Mouse (Mus musculus) forebrain, embryonic 15.5 days (tissue): ENCODE measurements around the gene Hdc. TPM values are rescaled to one million over a fixed set of nuclear protein-coding genes. Genes with fewer than 3 reads are reported as not detected.
"Not testable (repeated sequence)": the region's sequence is repeated elsewhere in the genome, so short reads cannot be mapped to it uniquely, and the experiment has no call there.

Source experiments
- ATAC-seq: fragments of 200-750 bp; cut with Nextera tagmentation; replicated peaks from 2 replicates; pipeline ENCODE4 v1.8.0; 2017; ENCODE audit warnings: mild to moderate bottlenecking, moderate TSS enrichment, moderate library complexity
- H3K27ac ChIP-seq: fragments of 300-500 bp; sonication (generic); replicated peaks from 2 replicates; pipeline ENCODE4 v1.5.1; 2015; ENCODE audit warnings: mild to moderate bottlenecking, inconsistent platforms
- H3K27me3 ChIP-seq: fragments of 300-500 bp; sonication (generic); 2 replicates; pipeline ENCODE4 v1.6.1; 2015; ENCODE audit warnings: inconsistent platforms
- H3K36me3 ChIP-seq: fragments of 300-500 bp; sonication (generic); 2 replicates; pipeline ENCODE4 v1.6.1; 2015; ENCODE audit warnings: mild to moderate bottlenecking, inconsistent platforms
- H3K4me1 ChIP-seq: fragments of 300-500 bp; sonication (generic); 2 replicates; pipeline ENCODE4 v1.6.1; 2015; ENCODE audit warnings: inconsistent platforms
- H3K4me2 ChIP-seq: fragments of 300-500 bp; sonication (generic); replicated peaks from 2 replicates; pipeline ENCODE4 v1.6.1; 2015; ENCODE audit warnings: mild to moderate bottlenecking, inconsistent platforms
- H3K4me3 ChIP-seq: fragments of 300-500 bp; sonication (generic); 2 replicates; pipeline ENCODE4 v1.5.1; 2015; ENCODE audit warnings: mild to moderate bottlenecking, inconsistent platforms
- H3K9ac ChIP-seq: fragments of 300-500 bp; sonication (generic); replicated peaks from 2 replicates; pipeline ENCODE4 v1.6.1; 2015; ENCODE audit warnings: mild to moderate bottlenecking, inconsistent platforms
- H3K9me3 ChIP-seq: fragments of 300-500 bp; sonication (generic); 2 replicates; pipeline ENCODE4 v1.6.1; 2016; ENCODE audit warnings: inconsistent platforms
- WGBS: fragments of 180-500 bp; shearing (Covaris S2); methylation state at CpG from one replicate; pipeline ENCODE4 v1.1.7; 2015; ENCODE audit warnings: mixed read lengths; 5-methylcytosine and 5-hydroxymethylcytosine counted together
- polyA plus RNA-seq: library from polyadenylated mRNA; unstranded; fragments of >200 nt; fragmentation: Nextera tagmentation; extraction: Ambion mirVana; gene quantifications from 2 replicates; pipeline ENCODE4 v1.2.1, GENCODE M21; 2015

Gene Hdc
- polyA plus RNA-seq, 1 experiment from 2014 or later, result 2.4 TPM

DNA sequence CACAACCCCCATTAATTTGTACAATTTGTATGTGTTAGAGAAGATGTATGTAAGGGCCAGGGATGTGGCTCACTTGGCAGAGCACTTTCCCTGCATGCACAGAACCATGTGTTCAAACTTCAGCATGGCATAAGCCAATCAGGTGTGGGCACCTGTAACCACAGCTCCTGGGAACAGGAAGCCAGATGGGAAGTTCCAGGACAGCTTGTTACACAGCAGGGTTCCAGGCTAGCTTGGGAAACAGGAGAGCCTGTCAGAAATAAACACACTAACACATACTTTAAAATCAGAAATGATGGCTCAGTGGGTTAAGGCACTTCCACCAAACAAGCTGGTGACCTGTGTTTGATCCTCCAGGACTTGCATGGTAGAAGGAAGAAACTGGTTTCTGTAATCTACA is 4.0 kb upstream of the Hdc start:
- ATAC-seq, result no peak
- no peak overlapping the region for H3K4me3 ChIP-seq
- H3K27ac ChIP-seq, result no peak overlapping the region

DNA sequence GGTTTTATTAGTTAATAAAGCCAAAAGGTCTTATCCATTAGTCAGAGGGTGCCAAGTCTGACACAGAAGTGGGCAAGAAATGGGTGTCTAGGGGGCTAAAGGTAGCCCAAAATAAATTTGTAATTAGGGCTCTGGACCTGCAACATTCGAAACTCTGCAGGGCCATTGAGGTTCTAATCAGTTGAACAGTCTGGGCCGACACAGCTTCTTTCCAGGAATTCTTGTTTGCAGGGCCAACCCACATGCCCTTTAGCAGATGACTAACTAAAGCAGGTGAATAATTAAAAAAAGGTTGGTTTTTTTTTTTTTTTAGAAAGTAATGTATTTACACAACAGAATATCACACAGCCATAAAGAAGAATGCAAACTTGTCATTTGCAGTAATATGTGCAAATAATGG is 3.4 kb upstream of the Hdc start:
- WGBS, result 79% methylated on average over 2 of the region's 2 CpGs
- Histone ChIP-seq H3K4me2 (no peak overlapping the region), H3K9ac (no peak overlapping the region), H3K36me3 (no peaks in the 10 kb centered on the region), H3K4me1 (0 out of 2 replicates have a peak, but pooled peaks cover 3% of the 10 kb centered on the region), H3K27me3 (no peaks in the 10 kb centered on the region), H3K27ac (no peak overlapping the region), H3K4me3 (no peak overlapping the region), H3K9me3 (no peaks in the 10 kb centered on the region)
- no peak for ATAC-seq

More for the DNA sequence above, 4.0 kb upstream of the Hdc start:
- Histone ChIP-seq H3K9ac (no peak overlapping the region), H3K4me2 (no peak overlapping the region), H3K27me3 (no peaks in the 10 kb centered on the region), H3K4me1 (0 out of 2 replicates have a peak, but pooled peaks cover 3% of the 10 kb centered on the region), H3K9me3 (no peaks in the 10 kb centered on the region), H3K36me3 (no peaks in the 10 kb centered on the region)

DNA sequence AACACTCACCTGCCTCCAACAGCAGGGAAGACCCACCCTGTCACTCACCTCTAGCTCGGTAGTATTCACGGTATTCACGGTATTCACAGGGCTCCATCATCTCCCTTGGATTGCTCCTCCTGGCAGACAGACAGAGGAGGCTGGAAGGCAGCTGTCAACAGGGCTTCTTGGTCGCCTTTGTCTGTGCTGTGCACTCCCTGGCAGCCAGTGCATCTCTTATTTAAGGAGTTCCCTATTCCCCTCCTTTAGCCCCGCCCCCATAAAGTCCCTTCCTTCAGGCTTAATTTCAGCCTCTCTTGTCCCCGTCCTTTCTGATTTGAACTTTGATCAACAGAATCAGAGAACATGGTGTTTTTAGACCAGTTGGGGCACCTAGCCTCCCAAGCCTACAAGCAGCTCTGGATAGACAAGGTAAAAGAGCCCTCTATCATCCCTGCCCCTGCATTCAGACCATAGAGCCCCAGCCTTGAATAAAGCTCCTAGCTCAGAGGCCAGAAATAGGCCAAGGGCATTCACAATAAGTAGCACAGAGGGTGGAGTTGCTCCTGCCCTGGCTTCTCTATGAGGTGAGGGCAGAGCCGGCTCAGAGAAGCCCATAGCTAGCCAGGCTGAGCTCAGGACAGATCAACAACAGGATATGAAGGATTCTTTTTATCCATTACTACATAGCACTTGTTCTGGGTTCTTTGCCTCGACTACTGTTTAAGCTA is 474 bp downstream of the Hdc start:
- Histone ChIP-seq H3K9ac (no peak overlapping the region), H3K27ac (no peak overlapping the region), H3K4me2 (no peak overlapping the region), H3K9me3 (no peaks in the 10 kb centered on the region), H3K4me1 (0 out of 2 replicates have a peak, but pooled peaks cover 3% of the 10 kb centered on the region), H3K36me3 (no peaks in the 10 kb centered on the region), H3K4me3 (no peak overlapping the region), H3K27me3 (no peaks in the 10 kb centered on the region)
- ATAC-seq, result no peak
- 18% methylated on average over 8 of the region's 8 CpGs for WGBS

DNA sequence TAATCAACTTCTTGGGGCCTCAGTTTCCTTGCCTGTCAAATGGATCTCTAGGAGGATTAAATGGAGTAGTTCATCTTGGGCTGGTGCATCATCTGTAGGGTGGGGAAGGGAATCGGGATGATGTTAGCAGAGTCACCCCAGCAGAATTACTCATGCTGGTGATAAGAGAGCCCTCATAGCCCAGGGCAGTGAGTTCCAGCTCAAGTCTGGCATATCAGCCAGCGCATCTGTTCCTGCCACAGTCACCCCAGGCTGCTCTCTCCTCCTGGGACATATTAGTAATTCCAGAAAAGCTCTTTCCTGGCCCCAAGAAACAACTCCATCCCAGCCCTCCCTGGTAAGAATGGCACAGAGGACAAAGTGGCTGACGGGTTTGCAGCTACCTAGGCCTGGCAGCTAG is 3.7 kb downstream of the Hdc start:
- WGBS, result 91% methylated on average over 3 of the region's 3 CpGs
- H3K4me1 ChIP-seq, result 0 out of 2 replicates have a peak, but pooled peaks cover 3% of the 10 kb centered on the region
- H3K4me2 ChIP-seq, result no peak overlapping the region
- no peaks in the 10 kb centered on the region for H3K27me3 ChIP-seq
- H3K9me3 ChIP-seq, result no peaks in the 10 kb centered on the region
- no peak overlapping the region for H3K4me3 ChIP-seq
- no peak overlapping the region for H3K9ac ChIP-seq
- ATAC-seq, result no peak
- no peak overlapping the region for H3K27ac ChIP-seq
- H3K36me3 ChIP-seq, result no peaks in the 10 kb centered on the region

DNA sequence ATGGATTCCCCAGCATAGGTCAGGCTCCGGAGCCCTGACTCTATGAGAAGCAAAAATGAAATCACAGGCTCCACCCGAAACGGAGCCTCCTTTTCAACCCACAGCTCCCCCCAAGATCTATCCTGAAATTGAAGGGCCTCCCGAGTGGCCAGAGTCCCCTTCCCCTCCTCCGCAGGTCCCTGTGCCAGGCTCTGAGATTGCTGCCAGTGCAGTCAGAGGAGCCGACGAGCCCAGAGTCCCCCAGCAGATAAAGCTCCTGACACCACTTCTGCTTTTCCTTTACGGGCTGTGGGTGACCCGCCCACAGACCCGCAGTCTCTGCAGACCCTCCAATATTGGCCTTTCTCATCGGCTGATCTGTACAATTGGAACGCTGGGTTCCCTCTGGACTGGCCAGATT is 9.5 kb downstream of the Hdc start:
- not testable (repeated sequence) for H3K27ac ChIP-seq, ATAC-seq, H3K36me3 ChIP-seq, H3K4me1 ChIP-seq, H3K4me3 ChIP-seq, H3K4me2 ChIP-seq, H3K9ac ChIP-seq, H3K27me3 ChIP-seq, H3K9me3 ChIP-seq
- WGBS, result 78% methylated on average over 12 of the region's 12 CpGs

DNA sequence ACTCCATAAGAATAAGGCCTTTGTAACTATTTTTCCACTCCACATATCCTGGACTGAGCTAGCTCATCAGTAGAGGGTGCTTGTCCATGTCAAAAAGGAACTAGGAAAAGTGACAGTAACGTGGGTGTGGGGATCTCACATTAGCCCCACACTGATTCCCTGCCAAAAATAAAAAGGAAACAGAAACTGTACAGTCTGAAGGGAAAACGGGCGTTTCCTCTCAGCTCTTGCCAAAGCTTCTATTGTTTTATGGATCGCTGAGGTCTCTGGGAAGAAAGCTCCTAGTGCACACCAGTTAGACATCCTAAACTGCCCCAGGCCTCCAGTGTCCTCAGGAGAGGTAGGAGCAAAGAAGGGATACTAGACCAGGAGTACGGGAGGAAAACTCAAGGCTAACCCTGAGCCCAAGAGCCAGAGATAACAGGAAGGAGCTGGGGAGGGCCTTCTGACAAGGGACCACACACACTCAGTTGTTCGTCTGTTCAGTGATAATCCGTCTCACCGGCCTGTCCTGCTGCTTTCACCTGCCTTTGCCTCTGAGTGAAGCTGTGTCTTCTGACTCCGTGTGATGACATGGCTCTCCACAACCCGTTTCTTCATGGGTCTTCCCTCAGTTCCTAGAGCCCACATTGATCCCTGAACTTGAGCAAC is 11.4 kb downstream of the Hdc start:
- Histone ChIP-seq H3K9me3 (no peaks in the 10 kb centered on the region), H3K4me3 (no peak overlapping the region), H3K4me1 (no peaks in the 10 kb centered on the region), H3K27ac (no peak overlapping the region), H3K27me3 (no peaks in the 10 kb centered on the region), H3K4me2 (no peak overlapping the region), H3K36me3 (no peaks in the 10 kb centered on the region), H3K9ac (no peak overlapping the region)
- WGBS, result 66% methylated on average over 10 of the region's 10 CpGs
- no peak for ATAC-seq

DNA sequence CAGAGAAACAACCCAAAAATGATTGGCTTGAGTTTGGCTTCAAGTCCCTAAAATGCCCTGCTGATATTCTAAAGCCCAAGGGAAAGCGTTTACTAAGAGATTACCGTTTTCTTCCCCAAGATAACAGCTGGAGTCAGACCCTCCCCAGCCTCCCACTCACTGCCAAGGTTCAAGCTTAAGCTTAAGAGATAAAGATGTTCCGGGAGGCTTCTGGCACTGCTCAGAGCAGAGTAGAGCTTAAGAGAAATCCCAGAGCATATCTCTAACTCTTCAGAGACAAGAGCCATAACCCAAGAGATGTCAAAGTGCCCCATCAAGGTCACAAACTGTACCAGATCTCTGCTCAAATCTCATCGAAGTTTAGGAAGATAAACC is 12.4 kb downstream of the Hdc start:
- Histone ChIP-seq H3K27ac (no peak overlapping the region), H3K36me3 (no peaks in the 10 kb centered on the region), H3K27me3 (no peaks in the 10 kb centered on the region), H3K4me2 (no peak overlapping the region), H3K9ac (no peak overlapping the region), H3K4me1 (no peaks in the 10 kb centered on the region), H3K4me3 (no peak overlapping the region), H3K9me3 (no peaks in the 10 kb centered on the region)
- 76% methylated on average over 4 of the region's 4 CpGs for WGBS
- ATAC-seq, result no peak

DNA sequence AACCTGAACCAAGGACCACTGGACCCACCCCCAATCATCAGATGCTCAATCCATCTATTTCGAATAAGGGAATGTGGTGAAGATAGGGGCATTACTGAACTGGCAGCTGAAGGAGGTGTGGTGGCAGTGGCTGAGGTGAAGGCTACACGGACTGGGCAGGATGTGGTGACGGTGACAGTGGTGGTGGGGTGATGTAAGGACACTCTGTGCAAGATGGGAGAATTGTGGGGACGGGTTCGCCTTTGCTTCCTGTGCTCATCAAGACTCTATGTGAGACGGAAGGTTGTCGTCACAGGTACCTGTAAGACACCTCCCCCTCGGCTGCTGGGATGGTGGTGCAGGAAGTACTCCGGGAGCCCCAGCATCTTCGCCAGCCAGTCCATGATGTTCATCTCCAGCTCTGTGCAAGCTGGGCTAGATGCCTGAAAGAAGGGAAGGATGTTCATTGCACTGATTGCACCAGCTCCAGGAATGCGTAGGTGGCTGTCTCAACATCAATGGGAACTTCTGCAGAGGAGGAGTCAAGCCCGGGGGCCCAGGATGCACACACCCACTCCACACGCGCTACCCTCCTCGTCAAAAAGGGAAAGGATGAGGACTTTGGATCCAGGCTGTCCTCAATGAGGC is 12.9 kb downstream of the Hdc start:
- Histone ChIP-seq H3K36me3 (no peaks in the 10 kb centered on the region), H3K27me3 (no peaks in the 10 kb centered on the region), H3K4me3 (no peak overlapping the region), H3K9ac (no peak overlapping the region), H3K4me2 (no peak overlapping the region), H3K27ac (no peak overlapping the region), H3K4me1 (no peaks in the 10 kb centered on the region), H3K9me3 (no peaks in the 10 kb centered on the region)
- ATAC-seq, result no peak
- WGBS, result 89% methylated on average over 15 of the region's 15 CpGs

DNA sequence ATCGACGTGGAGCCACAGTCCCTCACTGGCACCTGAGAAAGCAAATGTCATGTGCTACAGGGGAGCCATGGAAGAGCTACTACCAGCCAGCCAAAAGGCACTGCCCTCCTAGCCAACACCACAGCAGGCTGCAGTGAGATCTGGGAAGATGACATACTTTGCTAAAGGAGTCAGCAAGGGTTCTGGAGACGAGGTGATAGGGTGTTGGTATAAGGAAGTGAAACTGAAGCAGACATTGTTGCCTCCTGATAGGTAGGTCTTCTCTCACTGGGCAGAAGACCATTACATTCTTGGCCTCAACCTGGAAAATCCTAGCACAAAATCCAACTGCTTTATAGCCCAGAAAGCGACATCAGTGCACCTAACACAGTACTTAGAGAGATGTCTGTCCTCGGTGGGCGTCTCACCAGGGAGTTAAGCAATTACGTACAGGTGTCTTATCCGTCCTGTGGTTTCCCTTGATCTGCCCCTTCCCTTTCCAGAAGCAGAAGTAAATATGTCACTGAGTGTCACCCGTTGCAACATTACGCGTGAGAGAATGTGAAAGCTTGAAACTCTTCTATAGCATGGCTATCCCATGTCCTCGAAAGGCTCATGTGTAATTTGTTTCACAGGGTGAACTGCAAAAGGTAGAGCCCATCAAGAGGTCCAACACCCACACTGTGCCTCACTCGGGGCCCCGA is 17.0 kb downstream of the Hdc start:
- Histone ChIP-seq H3K4me1 (no peaks in the 10 kb centered on the region), H3K9me3 (no peaks in the 10 kb centered on the region), H3K36me3 (no peaks in the 10 kb centered on the region), H3K4me3 (no peak overlapping the region), H3K9ac (no peak overlapping the region), H3K27ac (no peak overlapping the region), H3K27me3 (no peaks in the 10 kb centered on the region), H3K4me2 (no peak overlapping the region)
- no peak for ATAC-seq
- WGBS, result 92% methylated on average over 14 of the region's 14 CpGs

DNA sequence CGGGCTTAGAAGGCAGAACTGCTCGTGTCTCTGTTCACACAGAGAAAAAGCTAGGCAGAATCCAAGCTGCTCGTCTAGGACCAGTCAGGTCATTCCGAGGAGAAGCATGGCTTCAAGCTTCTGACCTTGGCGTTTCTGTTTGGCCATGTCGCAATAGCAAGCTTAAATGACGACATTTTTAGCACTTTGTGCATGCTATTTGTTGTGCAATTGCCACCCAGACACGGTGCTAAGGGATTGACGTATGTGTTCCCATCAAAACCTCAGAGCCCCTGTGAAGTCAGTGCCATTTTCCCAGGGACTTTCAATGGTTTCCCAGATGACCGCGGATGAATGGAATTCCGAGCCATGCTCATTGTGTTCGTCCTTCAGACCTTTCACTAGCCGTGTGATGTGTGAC is 18.6 kb downstream of the Hdc start:
- Histone ChIP-seq H3K4me2 (no peak overlapping the region), H3K27ac (no peak overlapping the region), H3K36me3 (no peaks in the 10 kb centered on the region), H3K9me3 (no peaks in the 10 kb centered on the region), H3K4me1 (no peaks in the 10 kb centered on the region), H3K9ac (no peak overlapping the region), H3K4me3 (no peak overlapping the region), H3K27me3 (no peaks in the 10 kb centered on the region)
- no peak for ATAC-seq
- 82% methylated on average over 14 of the region's 14 CpGs for WGBS

DNA sequence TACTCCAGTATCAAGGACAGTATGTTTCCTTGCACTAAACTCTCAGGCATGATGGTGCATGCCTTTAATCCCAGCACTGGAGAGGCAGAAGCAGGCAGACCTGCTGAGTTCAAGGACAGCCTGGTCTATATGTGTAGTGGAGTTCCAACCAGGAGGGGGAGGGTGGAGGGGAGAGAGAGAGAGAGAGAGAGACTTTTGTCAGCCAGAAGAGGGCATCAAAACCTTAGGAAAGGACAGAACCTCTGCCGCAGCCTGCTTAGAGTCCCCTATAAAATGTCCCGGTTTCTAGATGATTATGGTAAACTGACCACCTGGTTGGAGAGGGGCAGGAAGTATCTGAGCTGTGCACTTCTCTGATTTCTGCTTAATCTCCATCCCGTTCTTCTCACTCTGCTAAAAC is 20.1 kb downstream of the Hdc start:
- Histone ChIP-seq H3K4me2 (no peak overlapping the region), H3K4me3 (no peak overlapping the region), H3K9ac (no peak overlapping the region), H3K4me1 (peaks cover 3% of the 10 kb centered on the region; the same call in 1 of the 2 replicates), H3K9me3 (no peaks in the 10 kb centered on the region), H3K27me3 (no peaks in the 10 kb centered on the region), H3K27ac (no peak overlapping the region), H3K36me3 (no peaks in the 10 kb centered on the region)
- 0 out of 2 replicates have a peak, but pooled peaks have one; percentile 43 for ATAC-seq
- 26% methylated on average over 3 of the region's 3 CpGs for WGBS

DNA sequence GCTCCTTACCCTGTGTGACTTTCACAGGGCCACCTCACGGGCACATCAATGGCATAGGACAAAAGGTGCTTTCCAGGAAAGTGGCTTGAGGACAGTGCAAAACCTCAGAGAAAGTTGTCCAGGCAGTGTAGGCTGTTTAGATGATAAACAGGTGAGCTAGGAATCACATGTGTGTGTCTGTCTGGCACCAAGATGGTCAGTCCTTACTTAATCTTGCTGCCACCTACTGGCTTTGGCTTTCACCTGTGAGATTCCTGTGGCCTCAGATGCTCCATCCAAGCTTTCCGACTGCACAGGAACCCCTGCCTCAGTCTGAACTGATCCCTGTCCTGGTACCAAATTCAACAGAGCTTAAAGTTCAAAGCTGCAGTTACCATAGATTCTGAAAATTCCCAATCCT is 20.7 kb downstream of the Hdc start:
- peaks cover 5% of the 10 kb centered on the region; the same call in 1 of the 2 replicates for H3K4me1 ChIP-seq
- no peak overlapping the region for H3K4me2 ChIP-seq
- H3K9ac ChIP-seq, result no peak overlapping the region
- WGBS, result 47% methylated on average over 2 of the region's 2 CpGs
- no peak overlapping the region for H3K4me3 ChIP-seq
- no peak overlapping the region for H3K27ac ChIP-seq
- H3K36me3 ChIP-seq, result no peaks in the 10 kb centered on the region
- ATAC-seq, result no peak
- H3K27me3 ChIP-seq, result no peaks in the 10 kb centered on the region
- H3K9me3 ChIP-seq, result no peaks in the 10 kb centered on the region
